Mouse (Mus musculus) ES-E14 (cell line): ENCODE data around the gene Rpusd3. TPM values are rescaled to one million over a fixed set of nuclear protein-coding genes. Genes with fewer than 3 reads are reported as not detected.

Experiments
- DNase-seq: peaks from one replicate; pipeline ENCODE4 v3.0.0-alpha.2; 2013; ENCODE audit warnings: low read depth, low spot score
- H3K27ac ChIP-seq: 2 replicates; pipeline ENCODE4 v1.5.1; 2012; ENCODE audit warnings: low read depth, mild to moderate bottlenecking, low read length, moderate library complexity, mixed read lengths; ENCODE audit not compliant: poor library complexity, insufficient read depth, severe bottlenecking
- H3K36me3 ChIP-seq: 2 replicates; pipeline ENCODE4 v1.6.1; 2012; ENCODE audit warnings: mild to moderate bottlenecking, low read length, moderate library complexity, mixed read lengths; ENCODE audit not compliant: control insufficient read depth, poor library complexity, insufficient read depth, severe bottlenecking
- H3K4me1 ChIP-seq, 2 experiments: fragments of 150-350 bp in 1 of 2; sonication (generic) in 1 of 2; 2 replicates each; pipeline ENCODE4 v1.6.1; 2012; ENCODE audit warnings: low read length in 2 of 2, mild to moderate bottlenecking in 1 of 2, mixed read lengths in 1 of 2; ENCODE audit not compliant: control insufficient read depth in 2 of 2, insufficient read depth in 2 of 2, poor library complexity in 1 of 2
- H3K4me3 ChIP-seq, 2 experiments: fragments of 150-350 bp in 1 of 2; sonication (generic) in 1 of 2; 2 replicates each; pipeline ENCODE4 v1.5.1; 2012; ENCODE audit warnings: low read length in 2 of 2, low read depth in 1 of 2, mild to moderate bottlenecking in 1 of 2, mixed read lengths in 1 of 2; ENCODE audit not compliant: insufficient read depth in 1 of 2, poor library complexity in 1 of 2, severe bottlenecking in 1 of 2
- H3K9ac ChIP-seq: 2 replicates; pipeline ENCODE4 v1.6.1; 2012; ENCODE audit warnings: low read depth, mild to moderate bottlenecking, low read length, mixed read lengths; ENCODE audit not compliant: poor library complexity, insufficient read depth, severe bottlenecking
- H3K9me3 ChIP-seq: fragments of 150-350 bp; sonication (generic); 2 replicates; pipeline ENCODE4 v1.6.1; 2012; ENCODE audit warnings: low read depth, mild to moderate bottlenecking, low read length; ENCODE audit not compliant: control insufficient read depth, insufficient read depth
- CHD2 ChIP-seq: IDR thresholded peaks from 2 replicates; pipeline ENCODE4 v1.6.1; 2014; ENCODE audit warnings: mild to moderate bottlenecking, low read depth, low read length, inconsistent platforms
- HCFC1 ChIP-seq: IDR thresholded peaks from 2 replicates; pipeline ENCODE4 v1.6.1; 2012; ENCODE audit warnings: low read length, inconsistent platforms, borderline replicate concordance; ENCODE audit not compliant: insufficient read depth
- MAFK ChIP-seq: IDR thresholded peaks from 2 replicates; pipeline ENCODE4 v1.6.1; 2014; ENCODE audit warnings: mild to moderate bottlenecking, low read depth, low read length, inconsistent platforms; ENCODE audit not compliant: insufficient read depth
- ZC3H11A ChIP-seq: IDR thresholded peaks from 2 replicates; pipeline ENCODE4 v1.6.1; 2012; ENCODE audit warnings: low read depth, mild to moderate bottlenecking, inconsistent platforms, low read length, borderline replicate concordance
- ZNF384 ChIP-seq: IDR thresholded peaks from 2 replicates; pipeline ENCODE4 v1.6.1; 2012; ENCODE audit warnings: low read depth, low read length, inconsistent platforms
- in situ Hi-C, 2 experiments: fragments of 600-800 bp; cut with MboI; formaldehyde crosslinking; loops; one replicate each; pipeline ENCODE4 v1.15.1; 2025; ENCODE audit warnings: low sequenced_read_pairs in 2 of 2, inconsistent platforms in 1 of 2; ENCODE audit not compliant: unreplicated experiment in 2 of 2
- total RNA-seq: library from RNA; depleted of rRNA; stranded (reverse); fragments of 300-350 nt; gene quantifications from 2 replicates; pipeline ENCODE4 v1.2.3, GENCODE M21; 2012; rRNA removed

The Rpusd3 gene
- total RNA-seq, 1 experiment, result 34.5 TPM

DNA sequence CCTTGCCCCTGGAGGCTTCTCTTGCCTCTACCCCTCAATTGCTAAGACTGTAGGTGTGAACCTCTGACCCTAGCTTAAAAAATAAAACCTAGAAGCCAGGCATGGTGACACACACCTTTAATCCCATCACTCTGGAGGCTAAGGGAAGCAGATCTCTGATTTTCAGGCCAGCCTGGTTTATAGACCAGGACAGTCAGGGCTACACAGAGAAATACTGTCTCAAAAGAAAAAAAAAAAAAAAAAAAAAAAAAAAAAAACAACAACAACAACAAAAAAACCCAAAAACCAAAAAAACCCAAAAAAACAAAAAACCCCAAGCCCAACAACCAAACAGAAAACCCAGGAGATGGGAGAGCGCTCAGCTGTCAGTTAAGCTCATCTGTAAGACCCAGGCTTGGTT lies 51.6 kb downstream of the Rpusd3 start:
- Histone ChIP-seq H3K27ac (peak overlapping the region; percentile 63; the same call in 1 of the 2 replicates), H3K9me3 (no peaks in the 10 kb centered on the region), H3K4me1 (peaks cover 6 to 15% of the 10 kb centered on the region in 2 experiments; a peak in 3 of 4 replicates), H3K4me3 (no peak overlapping the region), H3K36me3 (peaks cover 33% of the 10 kb centered on the region), H3K9ac (no peak overlapping the region; the same call in 1 of the 2 replicates)
- in situ Hi-C loops, result no loop called here
- TF ChIP-seq ZNF384 (peak; percentile 93), ZC3H11A (no peak), HCFC1 (no peak)
- no peak for DNase-seq

DNA sequence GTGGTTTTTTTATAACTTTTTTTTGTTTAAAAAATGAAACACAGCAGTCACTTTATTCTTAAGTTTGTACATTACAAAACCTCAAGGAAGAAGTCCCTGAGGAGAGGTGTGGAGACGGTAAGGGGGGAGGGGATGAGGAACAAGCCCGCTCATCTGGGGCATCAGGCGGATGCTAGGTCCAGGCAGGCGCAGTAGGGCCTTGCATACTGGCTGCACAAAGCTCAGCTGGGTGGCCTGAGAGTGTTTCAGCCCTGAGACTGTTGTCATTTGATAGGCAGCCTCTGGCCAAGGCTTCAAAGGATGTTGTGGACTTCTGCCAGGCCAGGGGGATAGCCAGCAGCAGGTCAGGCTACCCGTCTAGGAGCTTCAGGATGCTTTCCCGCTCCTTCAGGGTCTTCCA lies 52.5 kb downstream of the Rpusd3 start:
- TF ChIP-seq MAFK, result no peak
- no peak for TF ChIP-seq ZNF384
- TF ChIP-seq CHD2, result no peak
- TF ChIP-seq HCFC1, result no peak
- TF ChIP-seq ZC3H11A, result no peak
- H3K9ac ChIP-seq, result peak overlapping the region; percentile 76
- H3K9me3 ChIP-seq, result no peaks in the 10 kb centered on the region
- peak overlapping the region; percentile 42 to 45 for H3K4me3 ChIP-seq
- peaks cover 23% of the 10 kb centered on the region; the same call in 1 of the 2 replicates for H3K36me3 ChIP-seq
- in situ Hi-C loops, result no loop called here
- H3K4me1 ChIP-seq, result peaks cover 6 to 19% of the 10 kb centered on the region in 2 experiments; a peak in 3 of 4 replicates
- H3K27ac ChIP-seq, result peak overlapping the region; percentile 79
- DNase-seq, result no peak

Other genes with a start within 250 kb of the Rpusd3 start
- 5.2 and 5.9 TPM in 2 replicates for gene Lhfpl4, start 224.0 kb downstream of the Rpusd3 start, total RNA-seq
- 42.4 and 44.8 TPM in 2 replicates for gene Mtmr14, start 181.5 kb downstream of the Rpusd3 start, total RNA-seq
- gene Cpne9, start 137.0 kb downstream of the Rpusd3 start, total RNA-seq, result 1.7 and 2.9 TPM in 2 replicates
- gene Brpf1, start 112.2 kb downstream of the Rpusd3 start, total RNA-seq, result 38.8 and 43.1 TPM in 2 replicates
- 11.9 and 13.0 TPM in 2 replicates for gene Ogg1, start 92.4 kb downstream of the Rpusd3 start, total RNA-seq
- gene Camk1, start 75.4 kb downstream of the Rpusd3 start, total RNA-seq, result 8.5 and 9.4 TPM in 2 replicates
- gene Tada3, start 41.5 kb downstream of the Rpusd3 start, total RNA-seq, result 31.7 and 35.3 TPM in 2 replicates
- 217 and 227 TPM in 2 replicates for gene Arpc4, start 41.2 kb downstream of the Rpusd3 start, total RNA-seq
- 5.3 and 6.9 TPM in 2 replicates for gene Ttll3, start 30.1 kb downstream of the Rpusd3 start, total RNA-seq
- 0.42 and 0.45 TPM in 2 replicates for gene Cidec, start 16.4 kb upstream of the Rpusd3 start, total RNA-seq
- 119 and 140 TPM in 2 replicates for gene Jagn1, start 23.2 kb upstream of the Rpusd3 start, total RNA-seq
- gene Il17re, start 39.1 kb upstream of the Rpusd3 start, total RNA-seq, result 0.80 and 3.0 TPM in 2 replicates
- gene Il17rc, start 52.1 kb upstream of the Rpusd3 start, total RNA-seq, result 6.2 and 13.3 TPM in 2 replicates
- gene Creld1, start 64.0 kb upstream of the Rpusd3 start, total RNA-seq, result 20.8 and 29.9 TPM in 2 replicates
- 15.1 and 16.3 TPM in 2 replicates for gene Prrt3, start 82.6 kb upstream of the Rpusd3 start, total RNA-seq
- 71.2 and 74.1 TPM in 2 replicates for gene Emc3, start 112.3 kb upstream of the Rpusd3 start, total RNA-seq
- 34.7 and 37.5 TPM in 2 replicates for gene Fancd2, start 112.3 kb upstream of the Rpusd3 start, total RNA-seq
- 0.45 and 1.0 TPM in 2 replicates for gene Fancd2os, start 181.4 kb upstream of the Rpusd3 start, total RNA-seq
- gene Brk1, start 185.4 kb upstream of the Rpusd3 start, total RNA-seq, result 81.8 and 113 TPM in 2 replicates
- gene Vhl, start 204.6 kb upstream of the Rpusd3 start, total RNA-seq, result 13.2 and 13.9 TPM in 2 replicates
- 12.6 and 22.0 TPM in 2 replicates for gene Irak2, start 219.1 kb upstream of the Rpusd3 start, total RNA-seq